Mouse (Mus musculus) forebrain, postnatal 0 days (tissue): Measurements from ENCODE around the gene Fblim1. TPM values are rescaled to one million over a fixed set of nuclear protein-coding genes. Genes with fewer than 3 reads are reported as not detected.

Source experiments
- ATAC-seq: fragments of 200-750 bp; cut with Nextera tagmentation; 2 replicates; pipeline ENCODE4 v1.8.0; 2017; ENCODE audit warnings: mild to moderate bottlenecking, moderate library complexity
- DNase-seq: peaks from one replicate; pipeline ENCODE4 v3.0.0-alpha.2; 2015
- H3K27ac ChIP-seq: fragments of 300-500 bp; sonication (generic); 2 replicates; pipeline ENCODE4 v1.5.1; 2014; ENCODE audit warnings: low read depth, mild to moderate bottlenecking, antibody characterized with exemption, low read length, moderate library complexity, mixed read lengths
- H3K27me3 ChIP-seq: fragments of 300-500 bp; sonication (generic); 2 replicates; pipeline ENCODE4 v1.6.1; 2014; ENCODE audit warnings: mild to moderate bottlenecking, low read length, mixed read lengths; ENCODE audit not compliant: insufficient read depth
- H3K36me3 ChIP-seq: fragments of 300-500 bp; sonication (generic); 2 replicates; pipeline ENCODE4 v1.6.1; 2014; ENCODE audit warnings: mild to moderate bottlenecking, moderate library complexity; ENCODE audit not compliant: insufficient read depth
- H3K4me1 ChIP-seq: fragments of 300-500 bp; sonication (generic); 2 replicates; pipeline ENCODE4 v1.6.1; 2014; ENCODE audit warnings: antibody characterized with exemption; ENCODE audit not compliant: insufficient read depth
- H3K4me2 ChIP-seq: fragments of 300-500 bp; sonication (generic); 2 replicates; pipeline ENCODE4 v1.6.1; 2014; ENCODE audit warnings: low read depth, mild to moderate bottlenecking, moderate library complexity
- H3K4me3 ChIP-seq: fragments of 300-500 bp; sonication (generic); 2 replicates; pipeline ENCODE4 v1.5.1; 2014; ENCODE audit warnings: low read depth, low read length, mixed read lengths
- H3K9ac ChIP-seq: fragments of 300-500 bp; sonication (generic); 2 replicates; pipeline ENCODE4 v1.6.1; 2014; ENCODE audit warnings: mild to moderate bottlenecking
- H3K9me3 ChIP-seq: fragments of 300-500 bp; sonication (generic); 2 replicates; pipeline ENCODE4 v1.6.1; 2016; ENCODE audit warnings: low read length
- CTCF ChIP-seq: sonication (generic); IDR thresholded peaks from 2 replicates; pipeline ENCODE4 v1.5.1; 2016; ENCODE audit warnings: antibody characterized with exemption, control low read depth, low read depth
- WGBS: fragments of 180-500 bp; shearing (Covaris S2); extraction: QIAGEN DNeasy Blood & Tissue Kit; methylation state at CpG from one replicate; pipeline ENCODE4 v1.1.7; 2014; 5-methylcytosine and 5-hydroxymethylcytosine counted together
- polyA plus RNA-seq: library from polyadenylated mRNA; unstranded; fragments of >200 nt; fragmentation: Nextera tagmentation; extraction: Ambion mirVana; gene quantifications from 2 replicates; pipeline ENCODE4 v1.2.1, GENCODE M21; 2015
- total RNA-seq: library from RNA; depleted of rRNA; stranded (reverse); fragments of >200 nt; gene quantifications from 2 replicates; pipeline ENCODE4 v1.2.3, GENCODE M21; 2014

Gene Fblim1
- total and polyA plus RNA-seq, 2 experiments from 2014 or later: 20.8 to 26.1 TPM

DNA sequence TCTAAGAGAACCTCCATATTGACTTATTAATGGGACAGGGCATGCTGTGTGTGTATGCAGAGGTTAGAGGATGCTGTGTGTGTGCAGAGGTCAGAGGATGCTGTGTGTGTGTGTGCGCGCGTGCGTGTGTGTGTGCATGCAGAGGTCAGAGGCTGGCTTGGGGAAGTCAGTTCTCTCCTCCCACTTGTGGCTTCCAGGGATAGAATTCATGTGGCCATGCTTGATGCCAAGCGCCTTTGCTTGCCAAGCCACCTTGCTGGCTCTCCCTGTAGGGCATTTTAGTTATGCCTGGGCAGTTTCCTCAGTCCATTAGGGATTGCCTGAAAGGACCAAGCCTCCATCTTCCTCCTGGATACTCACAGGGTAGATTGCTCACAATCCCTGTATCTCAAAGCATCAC lies 30.8 kb upstream of the Fblim1 start:
- H3K27ac ChIP-seq: no peak overlapping the region
- H3K36me3 ChIP-seq: peaks cover 72% of the 10 kb centered on the region
- H3K9ac ChIP-seq: no peak overlapping the region
- no peaks in the 10 kb centered on the region for H3K4me1 ChIP-seq
- 93% methylated on average over 5 of the region's 5 CpGs for WGBS
- no peak for ATAC-seq
- H3K27me3 ChIP-seq: no peaks in the 10 kb centered on the region
- no peak overlapping the region for H3K4me3 ChIP-seq
- H3K4me2 ChIP-seq: no peak overlapping the region
- no peaks in the 10 kb centered on the region for H3K9me3 ChIP-seq
- no peak for TF ChIP-seq CTCF
- no peak for DNase-seq

DNA sequence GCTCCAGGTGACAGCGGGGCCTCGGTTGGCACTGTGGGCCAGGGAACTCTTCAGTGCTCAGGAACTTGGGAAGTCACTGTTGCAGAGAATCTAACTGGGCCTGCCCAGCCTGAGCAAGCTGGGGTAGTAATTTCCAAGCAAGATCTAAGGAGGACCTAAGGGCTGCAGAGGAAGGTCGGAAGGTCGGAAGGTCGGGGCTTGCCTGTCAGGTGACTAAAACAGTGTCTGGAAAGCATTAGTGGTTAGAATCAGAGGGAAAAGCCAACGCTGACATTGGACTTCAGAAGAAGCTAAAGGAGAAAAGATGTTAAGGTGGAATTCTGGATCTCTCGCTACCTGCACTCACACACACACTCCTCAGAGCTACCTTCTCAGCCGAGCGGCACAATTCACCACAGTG lies 30.1 kb upstream of the Fblim1 start:
- no peaks in the 10 kb centered on the region for H3K4me1 ChIP-seq
- peaks cover 72% of the 10 kb centered on the region for H3K36me3 ChIP-seq
- H3K9me3 ChIP-seq: no peaks in the 10 kb centered on the region
- no peak for ATAC-seq
- H3K9ac ChIP-seq: no peak overlapping the region
- no peak for DNase-seq
- TF ChIP-seq CTCF: no peak
- H3K27me3 ChIP-seq: no peaks in the 10 kb centered on the region
- no peak overlapping the region for H3K4me3 ChIP-seq
- WGBS: 86% methylated on average over 9 of the region's 9 CpGs
- no peak overlapping the region for H3K27ac ChIP-seq
- H3K4me2 ChIP-seq: no peak overlapping the region

DNA sequence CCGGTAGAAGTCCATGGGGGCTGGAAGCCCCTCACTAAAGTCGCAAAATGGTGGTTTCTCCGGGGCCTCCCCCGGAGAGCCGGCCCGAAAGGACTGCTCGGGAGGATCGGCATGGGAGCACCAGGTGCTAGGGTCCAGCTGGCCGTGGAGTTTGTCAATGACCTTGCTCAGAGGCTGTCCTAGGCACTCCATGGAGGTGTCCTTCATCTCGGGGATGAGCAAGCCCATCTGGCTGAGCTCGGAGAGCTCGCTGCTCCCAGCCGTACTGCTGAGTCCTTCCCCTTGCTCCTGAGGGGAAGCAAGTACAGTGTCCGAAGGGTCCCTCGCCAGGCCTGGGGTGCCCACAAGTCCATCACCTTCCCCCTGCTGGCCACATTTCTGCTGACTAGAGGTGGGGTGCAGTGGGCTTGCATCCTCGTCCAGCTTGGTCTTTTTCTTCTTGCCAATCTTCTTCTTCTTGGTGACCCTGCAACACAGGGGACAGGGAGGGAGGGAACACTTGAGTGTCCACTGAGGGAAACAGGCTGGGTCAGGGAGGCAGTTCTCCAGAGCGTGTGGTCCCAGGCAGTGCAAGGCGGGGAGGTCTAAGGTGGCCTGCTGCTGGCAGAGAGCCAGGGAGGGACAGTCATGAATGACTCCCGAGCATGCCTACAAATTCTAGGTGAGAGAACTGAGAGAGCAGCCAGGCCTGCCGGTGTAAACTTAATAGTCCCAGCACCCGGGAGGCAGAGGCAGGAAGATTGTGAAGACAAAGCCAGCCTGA lies 26.4 kb upstream of the Fblim1 start:
- no peak overlapping the region for H3K27ac ChIP-seq
- 90% methylated on average over 21 of the region's 21 CpGs for WGBS
- no peak for DNase-seq
- peaks cover 85% of the 10 kb centered on the region for H3K36me3 ChIP-seq
- no peak for TF ChIP-seq CTCF
- no peak for ATAC-seq
- H3K4me3 ChIP-seq: no peak overlapping the region
- H3K9ac ChIP-seq: no peak overlapping the region
- no peaks in the 10 kb centered on the region for H3K27me3 ChIP-seq
- H3K4me2 ChIP-seq: no peak overlapping the region
- no peaks in the 10 kb centered on the region for H3K4me1 ChIP-seq
- H3K9me3 ChIP-seq: no peaks in the 10 kb centered on the region

DNA sequence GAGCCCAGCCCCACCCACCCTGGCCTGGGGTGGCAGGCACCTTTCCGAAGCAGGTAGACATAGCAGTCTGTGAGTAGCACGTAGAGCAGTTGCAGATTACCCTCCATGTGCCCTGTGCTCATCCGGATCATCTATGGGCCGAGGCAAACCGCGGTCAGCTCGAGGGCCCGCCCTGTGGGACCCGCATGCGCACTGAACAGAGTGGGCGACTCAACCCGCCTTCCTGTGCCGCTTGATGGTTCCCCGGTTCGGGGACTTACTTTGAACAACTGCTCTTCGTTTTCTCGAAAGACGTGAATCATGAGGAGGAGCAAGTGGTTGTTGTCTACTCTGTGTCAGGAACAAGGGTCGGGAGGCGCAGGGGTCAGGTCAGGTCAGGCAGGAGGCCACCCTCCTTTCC lies 25.4 kb upstream of the Fblim1 start:
- 98% methylated on average over 20 of the region's 20 CpGs for WGBS
- Histone ChIP-seq H3K27me3 (no peaks in the 10 kb centered on the region), H3K9me3 (no peaks in the 10 kb centered on the region), H3K36me3 (peaks cover 82% of the 10 kb centered on the region), H3K4me2 (no peak overlapping the region), H3K27ac (no peak overlapping the region), H3K9ac (no peak overlapping the region), H3K4me1 (no peaks in the 10 kb centered on the region), H3K4me3 (no peak overlapping the region)
- no peak for TF ChIP-seq CTCF
- no peak for DNase-seq
- ATAC-seq: no peak

DNA sequence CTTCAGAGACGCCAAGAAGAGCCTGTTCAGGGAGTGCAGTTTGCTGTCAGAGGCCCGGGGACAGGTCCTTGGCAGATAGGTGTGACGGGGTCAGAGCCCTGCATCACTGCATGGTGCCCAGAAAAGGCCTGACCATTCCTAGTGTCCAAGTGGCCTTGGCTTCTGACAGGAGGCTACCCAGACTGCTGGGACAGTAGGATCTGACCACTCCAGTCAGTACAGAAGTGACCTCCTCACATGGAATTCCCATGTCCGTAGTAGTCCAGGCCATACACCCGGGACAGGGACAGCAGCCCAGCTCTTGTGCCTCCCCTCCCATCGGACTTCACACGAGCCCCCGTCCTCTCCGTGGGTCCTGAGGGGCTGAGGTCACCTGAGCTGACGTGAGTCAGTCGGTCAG lies 24.1 kb upstream of the Fblim1 start:
- no peak for TF ChIP-seq CTCF
- Histone ChIP-seq H3K9ac (no peak overlapping the region), H3K27me3 (no peaks in the 10 kb centered on the region)

DNA sequence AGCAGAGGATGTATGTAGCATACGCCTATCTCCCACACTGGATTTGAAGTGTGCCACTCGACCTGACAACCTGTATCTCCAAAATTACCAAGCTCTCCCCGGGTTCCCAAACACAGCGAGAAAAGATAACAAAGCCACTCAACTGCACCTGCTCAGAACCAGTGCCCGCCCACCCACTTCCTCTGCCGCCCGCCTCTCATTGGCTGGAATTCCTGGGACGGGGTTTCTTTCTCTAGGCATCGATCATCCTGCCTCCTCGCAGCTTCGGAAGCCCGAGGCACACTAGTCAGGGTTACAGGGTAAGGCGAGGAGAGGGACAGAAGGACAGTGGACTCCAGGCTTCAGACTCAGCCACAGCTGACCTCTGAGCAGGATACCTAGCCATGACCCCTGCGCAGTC lies 22.8 kb upstream of the Fblim1 start:
- Histone ChIP-seq H3K4me3 (no peak overlapping the region), H3K4me2 (no peak overlapping the region), H3K27ac (no peak overlapping the region), H3K9ac (no peak overlapping the region), H3K4me1 (no peaks in the 10 kb centered on the region), H3K36me3 (peaks cover 80% of the 10 kb centered on the region), H3K27me3 (no peaks in the 10 kb centered on the region), H3K9me3 (no peaks in the 10 kb centered on the region)
- 84% methylated on average over 14 of the region's 14 CpGs for WGBS
- ATAC-seq: no peak
- no peak for DNase-seq
- no peak for TF ChIP-seq CTCF

More for the DNA sequence above, 24.1 kb upstream of the Fblim1 start:
- Histone ChIP-seq H3K9me3 (no peaks in the 10 kb centered on the region), H3K4me2 (no peak overlapping the region), H3K4me3 (no peak overlapping the region), H3K4me1 (no peaks in the 10 kb centered on the region), H3K36me3 (peaks cover 86% of the 10 kb centered on the region), H3K27ac (no peak overlapping the region)
- 97% methylated on average over 11 of the region's 11 CpGs for WGBS
- ATAC-seq (no peak), DNase-seq (no peak)

DNA sequence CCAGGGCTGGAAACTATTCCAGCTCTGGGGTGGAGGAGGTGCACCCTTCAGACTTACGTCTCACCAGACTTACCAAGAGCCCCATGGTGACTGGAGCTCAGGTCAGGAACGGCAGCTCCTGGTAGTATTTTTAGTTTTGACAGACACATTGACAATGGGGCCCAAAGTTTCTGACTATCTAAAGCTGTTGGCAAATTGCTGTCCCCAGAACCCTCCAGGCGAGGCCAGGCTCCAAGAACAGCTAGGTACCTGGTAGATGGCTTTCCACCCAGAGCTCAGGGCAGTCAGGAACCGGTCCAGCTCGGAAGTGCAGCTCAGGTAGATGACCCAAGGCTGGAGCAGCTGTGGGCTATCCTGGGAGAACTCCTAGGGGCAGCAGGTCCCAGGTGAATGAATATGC lies 21.6 kb upstream of the Fblim1 start:
- 94% methylated on average over 5 of the region's 5 CpGs for WGBS
- DNase-seq (no peak), ATAC-seq (no peak)
- no peak overlapping the region for H3K4me3 ChIP-seq
- no peak overlapping the region for H3K9ac ChIP-seq
- no peak for TF ChIP-seq CTCF
- peaks cover 70% of the 10 kb centered on the region for H3K36me3 ChIP-seq
- H3K9me3 ChIP-seq: no peaks in the 10 kb centered on the region
- H3K4me1 ChIP-seq: no peaks in the 10 kb centered on the region
- no peak overlapping the region for H3K27ac ChIP-seq
- H3K4me2 ChIP-seq: no peak overlapping the region
- no peaks in the 10 kb centered on the region for H3K27me3 ChIP-seq
